Mouse (Mus musculus): ENCODE measurements at regions not wholly inside any gene's neighbourhood (a gene's known extent, or its start where the extent isn't known, plus 50 kb on each side); places are given as distances from the start of the nearest gene placed in this dataset.

- Histone ChIP-seq H3K9ac (ENCODE audit: insufficient read depth, low read depth) (no peak overlapping the region), H3K27ac (ENCODE audit: insufficient read depth, low read depth) (no peak overlapping the region), H3K9me3 (replicated peaks; ENCODE audit: low read length) (peaks cover 2% of the 10 kb centered on the region), H3K4me2 (ENCODE audit: insufficient read depth, low read depth, poor library complexity, severe bottlenecking) (no peak overlapping the region), H3K79me2 (replicated peaks; ENCODE audit: control insufficient read depth, extremely low read depth, insufficient read depth, poor library complexity, severe bottlenecking) (no peaks in the 10 kb centered on the region), H3K27me3 (replicated peaks) (no peaks in the 10 kb centered on the region), H3K4me3 (replicated peaks in 1 of 3; ENCODE audit: low read depth in 2 of 3, low read length in 2 of 3, poor library complexity in 1 of 3) (no peak overlapping the region), H3K4me1 (ENCODE audit: control insufficient read depth in 1 of 2, insufficient read depth in 2 of 2) (peaks cover 3% of the 10 kb centered on the region in 2 experiments; a peak in 3 of 4 replicates), H3K36me3 (replicated peaks in 1 of 2; ENCODE audit: control insufficient read depth in 1 of 2, insufficient read depth in 1 of 2, low read length in 1 of 2) (no peaks in the 10 kb centered on the region)
- DNase-seq (ENCODE audit: extremely low read depth), result no peak
- in situ Hi-C loops (cut with MboI; ENCODE audit: low pct_ligation_motif_present, low pct_unique_long_range_greater_than_20kb, low sequenced_read_pairs), result loop anchor here (25.0 kb wide), 1 partner anchor 561 kb away; no protein-coding TSS in a partner anchor
- dilution Hi-C loops (cut with MboI; ENCODE audit: extremely low pct_ligation_motif_present, extremely low pct_unique_long_range_greater_than_20kb, low sequenced_read_pairs), result no loop called here
- TF ChIP-seq CHD1 (IDR thresholded peaks at IDR 0.05; ENCODE audit: low read depth, low read length) (no peak), PAX5 (IDR thresholded peaks at IDR 0.05; ENCODE audit: low read length) (no peak), MYC (IDR thresholded peaks at IDR 0.05; ENCODE audit: low read depth, low read length) (no peak), JUN (IDR thresholded peaks at IDR 0.05; ENCODE audit: insufficient read depth, low read depth, low read length) (no peak), ETS1 (conservative IDR thresholded peaks at IDR 0.05; ENCODE audit: low read depth, low read length) (no peak), CHD2 (IDR thresholded peaks at IDR 0.05; ENCODE audit: low read length) (no peak), ZC3H11A (IDR thresholded peaks at IDR 0.05; ENCODE audit: low read depth, low read length) (no peak), POLR2AphosphoS2 (IDR thresholded peaks at IDR 0.05; ENCODE audit: low read depth, low read length) (no peak), USF2 (conservative IDR thresholded peaks at IDR 0.05; ENCODE audit: low read depth, low read length) (no peak), USF1 (IDR thresholded peaks at IDR 0.05; ENCODE audit: low read depth, low read length) (no peak), MAX (IDR thresholded peaks at IDR 0.05; ENCODE audit: low read length) (no peak), ZMIZ1 (IDR thresholded peaks at IDR 0.05; ENCODE audit: low read depth, low read length) (no peak), MAZ (IDR thresholded peaks at IDR 0.05; ENCODE audit: low read depth, low read length) (no peak), ZNF384 (IDR thresholded peaks at IDR 0.05; ENCODE audit: low read depth, low read length) (no peak), IRF4 (IDR thresholded peaks at IDR 0.05; ENCODE audit: low read depth, low read length) (no peak), KAT2A (IDR thresholded peaks at IDR 0.05; ENCODE audit: insufficient replicate concordance, low read length) (no peak), RCOR1 (conservative IDR thresholded peaks at IDR 0.05; ENCODE audit: low read depth, low read length) (no peak), NELFE (IDR thresholded peaks at IDR 0.05; ENCODE audit: low read depth, low read length) (no peak), UBTF (IDR thresholded peaks at IDR 0.05; ENCODE audit: low read depth, low read length) (no peak), MEF2A (IDR thresholded peaks at IDR 0.05; ENCODE audit: borderline replicate concordance, low read depth, low read length) (no peak)
Observed at GRCm38 (mm10) chr3:138626230-138626629, 100.3 kb downstream of the Eif4e start.

DNA sequence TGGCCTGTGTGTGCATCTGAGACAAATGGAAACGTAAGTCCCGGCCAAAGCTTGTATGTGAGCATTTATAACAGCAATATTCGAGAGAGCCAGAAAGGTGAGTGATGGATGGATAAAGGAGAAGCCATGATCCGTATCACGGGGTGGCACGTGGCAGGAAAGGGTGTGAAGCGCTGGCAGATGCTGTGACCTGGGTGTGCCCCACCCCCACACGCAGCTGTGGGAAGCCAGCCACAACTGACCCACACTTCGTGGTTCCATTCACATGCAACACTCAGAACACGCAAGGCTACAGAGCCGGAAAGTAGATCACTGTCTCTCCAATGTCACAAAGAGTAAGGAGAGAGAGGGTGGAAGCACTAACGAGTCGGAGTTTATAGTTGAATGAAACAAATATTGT is 104.3 kb downstream of the Eif4e start:
- Histone ChIP-seq H3K27me3 (replicated peaks) (no peaks in the 10 kb centered on the region), H3K79me2 (replicated peaks; ENCODE audit: control insufficient read depth, extremely low read depth, insufficient read depth, poor library complexity, severe bottlenecking) (no peaks in the 10 kb centered on the region), H3K9ac (ENCODE audit: insufficient read depth, low read depth) (no peak overlapping the region), H3K27ac (ENCODE audit: insufficient read depth, low read depth) (no peak overlapping the region), H3K4me2 (ENCODE audit: insufficient read depth, low read depth, poor library complexity, severe bottlenecking) (no peak overlapping the region), H3K9me3 (replicated peaks; ENCODE audit: low read length) (peaks cover 2% of the 10 kb centered on the region), H3K4me1 (ENCODE audit: control insufficient read depth in 1 of 2, insufficient read depth in 2 of 2) (peaks cover 3 to 5% of the 10 kb centered on the region in 2 experiments; a peak in 3 of 4 replicates), H3K4me3 (replicated peaks in 1 of 3; ENCODE audit: low read depth in 2 of 3, low read length in 2 of 3, poor library complexity in 1 of 3) (no peak overlapping the region), H3K36me3 (replicated peaks in 1 of 2; ENCODE audit: control insufficient read depth in 1 of 2, insufficient read depth in 1 of 2, low read length in 1 of 2) (no peaks in the 10 kb centered on the region)
- in situ Hi-C loops (cut with MboI; ENCODE audit: low pct_ligation_motif_present, low pct_unique_long_range_greater_than_20kb, low sequenced_read_pairs) (loop anchor here (25.0 kb wide), 1 partner anchor 557 kb away; no protein-coding TSS in a partner anchor), dilution Hi-C loops (cut with MboI; ENCODE audit: extremely low pct_ligation_motif_present, extremely low pct_unique_long_range_greater_than_20kb, low sequenced_read_pairs) (no loop called here)
- no peak for DNase-seq (ENCODE audit: extremely low read depth)
- TF ChIP-seq SMC3 (IDR thresholded peaks at IDR 0.05; ENCODE audit: low read depth, low read length) (no peak), MEF2A (IDR thresholded peaks at IDR 0.05; ENCODE audit: borderline replicate concordance, low read depth, low read length) (no peak)

Data from CH12.LX (cell line).